Mouse (Mus musculus): Measurements from ENCODE around the gene Usp7. TPM values are rescaled to one million over a fixed set of nuclear protein-coding genes. Genes with fewer than 3 reads are reported as not detected.

The Usp7 gene
- polyA plus RNA-seq, 2 experiments = 35.5 to 57.5 TPM

DNA sequence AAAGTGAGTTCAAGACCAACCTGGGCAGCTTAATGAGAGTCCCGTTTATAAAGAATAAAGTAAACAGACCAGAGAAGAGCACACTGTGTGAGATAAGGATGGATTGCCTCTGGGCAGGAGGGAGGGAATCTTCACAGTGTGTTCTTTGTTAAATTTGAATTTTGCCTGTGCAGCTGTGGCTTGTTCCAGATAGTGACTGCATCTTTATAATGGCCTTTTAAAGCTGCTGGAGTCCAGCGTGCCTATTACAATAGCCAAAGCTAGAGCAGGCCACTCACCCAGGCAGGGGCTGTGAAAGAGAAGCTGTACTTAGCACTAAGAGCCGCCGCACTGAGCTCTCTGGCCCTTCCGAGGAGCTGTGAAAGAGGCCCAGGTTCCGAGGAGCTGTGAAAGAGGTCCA, 146.6 kb downstream of the Usp7 start:
- H3K4me1 ChIP-seq (replicated peaks; ENCODE audit: control insufficient read depth in 2 of 2, insufficient read depth in 2 of 2, low read length in 1 of 2) = no peaks in the 10 kb centered on the region
- no peaks in the 10 kb centered on the region for H3K27me3 ChIP-seq (ENCODE audit: control insufficient read depth, insufficient read depth, low read length)
- no peak overlapping the region for H3K9ac ChIP-seq (replicated peaks)
- peaks cover 59% of the 10 kb centered on the region for H3K36me3 ChIP-seq (replicated peaks; ENCODE audit: control insufficient read depth, insufficient read depth, low read depth)
- H3K9me3 ChIP-seq (ENCODE audit: control insufficient read depth, low read length) = no peaks in the 10 kb centered on the region
- ATAC-seq (ENCODE audit: insufficient read depth) (no peak), DNase-seq (ENCODE audit: low read depth in 3 of 3, low spot score in 3 of 3) (no peak)
- H3K4me2 ChIP-seq (ENCODE audit: low read depth) = no peak overlapping the region
- WGBS (ENCODE audit: insufficient replicate concordance) = 83% methylated on average over 6 of the region's 6 CpGs
- no peak overlapping the region for H3K27ac ChIP-seq
- TF ChIP-seq EP300 (IDR thresholded peaks at IDR 0.05; ENCODE audit: low read depth) (no peak), CTCF (IDR thresholded peaks at IDR 0.05; ENCODE audit: low read depth) (no peak)
- H3K4me3 ChIP-seq (ENCODE audit: insufficient read depth in 1 of 2, low read depth in 2 of 2, low read length in 2 of 2) = no peak overlapping the region

DNA sequence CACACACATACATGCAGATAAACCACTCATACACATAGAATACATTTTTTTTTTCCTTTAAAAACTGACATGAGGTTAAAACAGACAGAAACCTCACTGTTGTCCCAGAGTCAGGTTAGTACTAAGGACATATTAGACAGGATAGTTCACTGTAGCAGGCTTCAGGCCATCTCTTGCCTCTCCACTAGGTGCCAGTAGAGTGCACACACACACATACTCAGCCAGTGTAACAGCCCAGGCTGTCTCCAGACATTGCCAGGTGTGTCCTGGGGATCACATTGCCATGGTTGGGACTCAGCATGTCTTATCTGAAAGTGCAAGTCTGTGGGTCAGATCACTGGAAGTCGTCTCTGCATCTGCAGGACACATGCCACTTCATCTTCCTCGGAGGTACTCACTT, 148.3 kb downstream of the Usp7 start:
- Histone ChIP-seq H3K4me1 (replicated peaks; ENCODE audit: control insufficient read depth in 2 of 2, insufficient read depth in 2 of 2, low read length in 1 of 2) (peaks cover 7 to 9% of the 10 kb centered on the region in 2 experiments), H3K9me3 (ENCODE audit: control insufficient read depth, low read length) (no peaks in the 10 kb centered on the region), H3K9ac (replicated peaks) (no peak overlapping the region), H3K4me2 (ENCODE audit: low read depth) (no peak overlapping the region), H3K27ac (no peak overlapping the region), H3K27me3 (ENCODE audit: control insufficient read depth, insufficient read depth, low read length) (no peaks in the 10 kb centered on the region), H3K4me3 (ENCODE audit: insufficient read depth in 1 of 2, low read depth in 2 of 2, low read length in 2 of 2) (no peak overlapping the region), H3K36me3 (replicated peaks; ENCODE audit: control insufficient read depth, insufficient read depth, low read depth) (peaks cover 50% of the 10 kb centered on the region)
- ATAC-seq (ENCODE audit: insufficient read depth) (peak; percentile 72; the same call in 1 of the 2 replicates), DNase-seq (ENCODE audit: low read depth in 3 of 3, low spot score in 3 of 3) (peak in 2 of 3 experiments; percentile 24 to 42)
- peak; percentile 95 for TF ChIP-seq CTCF (IDR thresholded peaks at IDR 0.05; ENCODE audit: low read depth)
- TF ChIP-seq EP300 (IDR thresholded peaks at IDR 0.05; ENCODE audit: low read depth) = no peak
- 63% methylated on average over 2 of the region's 2 CpGs for WGBS (ENCODE audit: insufficient replicate concordance)

Other genes with a start within 250 kb of the Usp7 start
- 22.1 and 23.0 TPM in 2 replicates for gene Pmm2, start 154.6 kb downstream of the Usp7 start, polyA plus RNA-seq (2012; rRNA removed)
- gene Pmm2, start 154.6 kb downstream of the Usp7 start, polyA plus RNA-seq (2014; fragmentation: Nextera tagmentation; extraction: Ambion mirVana) = 25.4 and 25.5 TPM in 2 replicates
- 6.2 and 7.9 TPM in 2 replicates for gene Tmem186, start 154.6 kb downstream of the Usp7 start, polyA plus RNA-seq (2012; rRNA removed)
- 6.3 and 6.5 TPM in 2 replicates for gene Tmem186, start 154.6 kb downstream of the Usp7 start, polyA plus RNA-seq (2014; fragmentation: Nextera tagmentation; extraction: Ambion mirVana)
- 31.2 and 38.7 TPM in 2 replicates for gene Carhsp1, start 120.2 kb downstream of the Usp7 start, polyA plus RNA-seq (2012; rRNA removed)
- 30.8 and 31.3 TPM in 2 replicates for gene Carhsp1, start 120.2 kb downstream of the Usp7 start, polyA plus RNA-seq (2014; fragmentation: Nextera tagmentation; extraction: Ambion mirVana)
- gene Gm5767, start 111.5 kb downstream of the Usp7 start, polyA plus RNA-seq (2012; rRNA removed) = 0.07 TPM in 1 of 2 replicates, not detected in the other
- not detected in 2 replicates for gene Gm5767, start 111.5 kb downstream of the Usp7 start, polyA plus RNA-seq (2014; fragmentation: Nextera tagmentation; extraction: Ambion mirVana)
- 10.3 and 15.1 TPM in 2 replicates for gene 1810013L24Rik, start 37.8 kb upstream of the Usp7 start, polyA plus RNA-seq (2012; rRNA removed)
- 8.4 and 9.8 TPM in 2 replicates for gene 1810013L24Rik, start 37.8 kb upstream of the Usp7 start, polyA plus RNA-seq (2014; fragmentation: Nextera tagmentation; extraction: Ambion mirVana)

Measured in liver, embryonic 14.5 days (tissue).